Comparison of ENCODE assay signal across 9 mouse cellular contexts in genomic region chr19:19343702-19344425, GRCm38 (mm10).
DNase-seq lines count a peak whose midpoint lies in the region; ATAC-seq lines count a peak whose summit lies in the region.
"Had no signal": no experiment of that assay in that cellular context is flagged by ENCODE, and none has a peak within 500 bp of the region (broad histone marks: within the 10 kb centered on the region; RNA-seq: fewer than 3 reads in every experiment).

No protein-coding gene starts in this region.

- H3K4me2 ChIP-seq in hindbrain, embryonic 11.5 days (replicated peaks; ENCODE audit: low read depth, low read length), result no peak overlapping the region
- no peak overlapping the region for H3K4me2 ChIP-seq in forebrain, embryonic 13.5 days
- no peak overlapping the region for H3K4me2 ChIP-seq in neural tube, embryonic 14.5 days (ENCODE audit: low read depth, low read length)
- H3K4me2 ChIP-seq: limb, embryonic 15.5 days had no signal

- no peaks in the 10 kb centered on the region for H3K4me1 ChIP-seq in hindbrain, embryonic 11.5 days (replicated peaks; ENCODE audit: control insufficient read depth, insufficient read depth, low read length)
- no peaks in the 10 kb centered on the region for H3K4me1 ChIP-seq in hindbrain, embryonic 10.5 days (replicated peaks)
- H3K4me1 ChIP-seq in forebrain, embryonic 13.5 days, result peaks cover 10% of the 10 kb centered on the region
- H3K4me1 ChIP-seq in neural tube, embryonic 14.5 days (ENCODE audit: control insufficient read depth, insufficient read depth, low read length), result no peaks in the 10 kb centered on the region
- H3K4me1 ChIP-seq: limb, embryonic 15.5 days had no signal

- WGBS in hindbrain, embryonic 11.5 days, result 72% methylated on average over 10 of the region's 10 CpGs
- 76% methylated on average over 10 of the region's 10 CpGs for WGBS in hindbrain, embryonic 10.5 days
- 43% methylated on average over 10 of the region's 10 CpGs for WGBS in forebrain, embryonic 13.5 days
- WGBS in neural tube, embryonic 14.5 days, result 48% methylated on average over 10 of the region's 10 CpGs

- ATAC-seq in hindbrain, embryonic 11.5 days (ENCODE audit: low FRiP score), result no peak
- peak; percentile 94 for ATAC-seq in forebrain, embryonic 13.5 days
- peak; percentile 71; the same call in 1 of the 2 replicates for ATAC-seq in neural tube, embryonic 14.5 days (ENCODE audit: low read depth)

- no peak overlapping the region for H3K4me3 ChIP-seq in hindbrain, embryonic 11.5 days (ENCODE audit: low read depth, low read length)
- no peak overlapping the region for H3K4me3 ChIP-seq in hindbrain, embryonic 10.5 days
- no peak overlapping the region for H3K4me3 ChIP-seq in forebrain, embryonic 13.5 days
- no peak overlapping the region for H3K4me3 ChIP-seq in neural tube, embryonic 14.5 days (ENCODE audit: low read depth, low read length)
- H3K4me3 ChIP-seq: limb, embryonic 15.5 days had no signal

- no peaks in the 10 kb centered on the region for H3K27me3 ChIP-seq in hindbrain, embryonic 11.5 days (ENCODE audit: control insufficient read depth, insufficient read depth, low read length)
- no peaks in the 10 kb centered on the region for H3K27me3 ChIP-seq in hindbrain, embryonic 10.5 days (ENCODE audit: insufficient read depth, poor library complexity, severe bottlenecking)
- no peaks in the 10 kb centered on the region for H3K27me3 ChIP-seq in forebrain, embryonic 13.5 days
- H3K27me3 ChIP-seq in neural tube, embryonic 14.5 days (ENCODE audit: control insufficient read depth, insufficient read depth, low read length), result no peaks in the 10 kb centered on the region
- H3K27me3 ChIP-seq: limb, embryonic 15.5 days had no signal

- intact Hi-C loops in heart, postnatal 25 days (cut with DNase I), result no loop called here

- no peak overlapping the region for H3K9ac ChIP-seq in hindbrain, embryonic 11.5 days (ENCODE audit: low read depth, low read length)
- no peak overlapping the region for H3K9ac ChIP-seq in forebrain, embryonic 13.5 days
- no peak overlapping the region for H3K9ac ChIP-seq in neural tube, embryonic 14.5 days (replicated peaks; ENCODE audit: low read depth, low read length)
- H3K9ac ChIP-seq: limb, embryonic 15.5 days had no signal

- no peak overlapping the region for H3K27ac ChIP-seq in hindbrain, embryonic 11.5 days (ENCODE audit: low read depth, low read length)
- H3K27ac ChIP-seq in hindbrain, embryonic 10.5 days, result no peak overlapping the region
- no peak overlapping the region; the same call in 1 of the 2 replicates for H3K27ac ChIP-seq in forebrain, embryonic 13.5 days
- no peak overlapping the region for H3K27ac ChIP-seq in neural tube, embryonic 14.5 days (ENCODE audit: low read depth, low read length)
- H3K27ac ChIP-seq: limb, embryonic 15.5 days had no signal

- no peaks in the 10 kb centered on the region for H3K9me3 ChIP-seq in hindbrain, embryonic 11.5 days (ENCODE audit: control insufficient read depth, low read length)
- H3K9me3 ChIP-seq in hindbrain, embryonic 10.5 days, result no peaks in the 10 kb centered on the region
- H3K9me3 ChIP-seq in forebrain, embryonic 13.5 days (replicated peaks), result no peaks in the 10 kb centered on the region
- no peaks in the 10 kb centered on the region for H3K9me3 ChIP-seq in neural tube, embryonic 14.5 days (ENCODE audit: control insufficient read depth, low read length)
- H3K9me3 ChIP-seq: limb, embryonic 15.5 days had no signal

- DNase-seq in hindbrain, embryonic 11.5 days (ENCODE audit: low spot score), result peak; percentile 19
- no peak for DNase-seq in hindbrain, embryonic 10.5 days (ENCODE audit: low spot score)
- DNase-seq in layer of hippocampus, adult 11-12 months (ENCODE audit: low spot score), result peak; percentile 37
- DNase-seq in thymus, postnatal 10 days (ENCODE audit: low spot score in 2 of 2), result no peak
- DNase-seq in ovary, adult 18-20 months (ENCODE audit: low spot score), result no peak
- DNase-seq in heart, postnatal 25 days (ENCODE audit: low spot score), result no peak

- no peaks in the 10 kb centered on the region for H3K36me3 ChIP-seq in hindbrain, embryonic 11.5 days (ENCODE audit: control insufficient read depth, insufficient read depth, low read length)
- H3K36me3 ChIP-seq in hindbrain, embryonic 10.5 days, result no peaks in the 10 kb centered on the region
- no peaks in the 10 kb centered on the region for H3K36me3 ChIP-seq in forebrain, embryonic 13.5 days (ENCODE audit: poor library complexity, severe bottlenecking)
- no peaks in the 10 kb centered on the region for H3K36me3 ChIP-seq in neural tube, embryonic 14.5 days (ENCODE audit: control insufficient read depth, insufficient read depth, low read length)
- H3K36me3 ChIP-seq: limb, embryonic 15.5 days had no signal

Comparison
In these comparisons a context has a peak if more than half of its experiments do, and no peak if none do; other contexts are left out.
1. DNase-seq: peak in hindbrain, embryonic 11.5 days (single experiment) and layer of hippocampus, adult 11-12 months (single experiment); none in hindbrain, embryonic 10.5 days (single experiment), thymus, postnatal 10 days (0 of 2), ovary, adult 18-20 months (single experiment) and heart, postnatal 25 days (single experiment).